Mouse (Mus musculus) MEL (cell line): Measurements from ENCODE around the gene Kctd17.

Experiments used
- CHD1 ChIP-seq: IDR thresholded peaks from 2 replicates; pipeline ENCODE4 v1.6.1; 2012; ENCODE audit warnings: low read depth, mild to moderate bottlenecking, inconsistent platforms, low read length, improper control_type of control experiment
- CTCF ChIP-seq, 3 experiments: IDR thresholded peaks in 2 of 3; conservative IDR thresholded peaks in 1 of 3; 2 replicates each; pipeline ENCODE4 v1.5.1; 2011 to 2012; ENCODE audit warnings: low read length in 3 of 3, low read depth in 2 of 3, mild to moderate bottlenecking in 2 of 3, improper control_type of control experiment in 1 of 3, inconsistent platforms in 1 of 3, mixed read lengths in 1 of 3, moderate library complexity in 1 of 3; ENCODE audit not compliant: control insufficient read depth in 1 of 3, insufficient read depth in 1 of 3, poor library complexity in 1 of 3, severe bottlenecking in 1 of 3
- ELF1 ChIP-seq: IDR thresholded peaks from 2 replicates; pipeline ENCODE4 v1.6.1; 2014; ENCODE audit warnings: low read depth, mild to moderate bottlenecking, inconsistent platforms, low read length, improper control_type of control experiment, moderate library complexity
- EP300 ChIP-seq, 2 experiments: IDR thresholded peaks; 2 replicates each; pipeline ENCODE4 v1.6.1; 2011; ENCODE audit warnings: improper control_type of control experiment in 2 of 2, low read length in 2 of 2, low read depth in 1 of 2, mild to moderate bottlenecking in 1 of 2
- MAFK ChIP-seq: IDR thresholded peaks from 2 replicates; pipeline ENCODE4 v1.6.1; 2011; ENCODE audit warnings: low read depth, mild to moderate bottlenecking, low read length, improper control_type of control experiment, borderline replicate concordance
- MAZ ChIP-seq: IDR thresholded peaks from 2 replicates; pipeline ENCODE4 v1.6.1; 2012; ENCODE audit warnings: low read depth, mild to moderate bottlenecking, inconsistent platforms, low read length, improper control_type of control experiment
- POLR2A ChIP-seq, 2 experiments: IDR thresholded peaks; 2 replicates each; pipeline ENCODE4 v1.6.1; 2011 to 2012; ENCODE audit warnings: low read length in 2 of 2, mild to moderate bottlenecking in 2 of 2, control low read depth in 1 of 2, improper control_type of control experiment in 1 of 2, low read depth in 1 of 2, moderate library complexity in 1 of 2; ENCODE audit not compliant: control insufficient read depth in 1 of 2, insufficient read depth in 1 of 2, poor library complexity in 1 of 2
- POLR2AphosphoS2 ChIP-seq: IDR thresholded peaks from 2 replicates; pipeline ENCODE4 v1.6.1; 2011; ENCODE audit warnings: low read length, improper control_type of control experiment
- RCOR1 ChIP-seq: IDR thresholded peaks from 2 replicates; pipeline ENCODE4 v1.6.1; 2012; ENCODE audit warnings: low read depth, mild to moderate bottlenecking, inconsistent platforms, low read length, improper control_type of control experiment
- SIN3A ChIP-seq: IDR thresholded peaks from 2 replicates; pipeline ENCODE4 v1.6.1; 2012; ENCODE audit warnings: low read length, improper control_type of control experiment, inconsistent platforms
- UBTF ChIP-seq: IDR thresholded peaks from 2 replicates; pipeline ENCODE4 v1.6.1; 2012; ENCODE audit warnings: low read depth, mild to moderate bottlenecking, inconsistent platforms, low read length, improper control_type of control experiment, moderate library complexity, borderline replicate concordance; ENCODE audit not compliant: insufficient read depth
- USF1 ChIP-seq: IDR thresholded peaks from 2 replicates; pipeline ENCODE4 v1.6.1; 2014; ENCODE audit warnings: low read depth, mild to moderate bottlenecking, inconsistent platforms, low read length, improper control_type of control experiment, moderate library complexity

DNA sequence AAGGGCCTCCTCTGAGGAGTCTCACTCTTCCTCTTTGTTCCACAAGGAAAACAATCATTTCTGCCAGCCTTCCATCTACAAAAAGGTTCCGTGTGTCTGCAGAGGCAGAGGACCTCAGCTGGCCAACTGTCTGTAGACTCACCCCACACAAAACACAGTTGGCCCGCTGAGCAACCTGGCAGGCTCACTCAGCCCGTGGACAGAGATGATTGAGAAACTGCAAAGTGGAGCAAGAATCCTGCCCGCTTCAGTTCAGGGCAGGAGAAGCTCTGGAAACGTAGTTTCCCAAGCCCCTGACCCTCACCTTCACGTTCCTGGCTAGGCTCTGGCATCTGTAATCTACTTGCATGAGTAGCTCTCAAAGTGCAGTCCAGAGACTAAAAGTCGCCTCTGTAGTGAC lies 18.8 kb downstream of the Kctd17 start:
- TF ChIP-seq MAZ (no peak), UBTF (no peak), MAFK (no peak), CTCF (IDR thresholded peaks at IDR 0.05 in 2 of 3, conservative IDR thresholded peaks at IDR 0.05 in 1 of 3; ENCODE audit: control insufficient read depth in 1 of 3, insufficient read depth in 1 of 3, low read depth in 2 of 3, low read length in 3 of 3, poor library complexity in 1 of 3, severe bottlenecking in 1 of 3) (no peak), POLR2A (IDR thresholded peaks at IDR 0.05; ENCODE audit: control insufficient read depth in 1 of 2, insufficient read depth in 1 of 2, low read depth in 1 of 2, low read length in 2 of 2, poor library complexity in 1 of 2) (no peak), POLR2AphosphoS2 (no peak), RCOR1 (no peak), CHD1 (no peak), EP300 (IDR thresholded peaks at IDR 0.05; ENCODE audit: low read depth in 1 of 2, low read length in 2 of 2) (no peak), SIN3A (no peak), ELF1 (no peak), USF1 (no peak)
